Mouse (Mus musculus) spleen, adult 2 months (tissue): ENCODE measurements around the gene Ifnlr1. TPM values are rescaled to one million over a fixed set of nuclear protein-coding genes. Genes with fewer than 3 reads are reported as not detected.

Experiments used
- DNase-seq, 2 experiments: peaks; one replicate each; pipeline versions ENCODE4 v3.0.0 to v3.0.0-alpha.2; 2012 to 2021; ENCODE audit warnings: low spot score in 2 of 2, low read depth in 1 of 2
- H3K27ac ChIP-seq: fragments of 200-500 bp; 2 replicates; pipeline ENCODE4 v1.5.1; 2012; ENCODE audit warnings: low read length, inconsistent platforms; ENCODE audit not compliant: insufficient read depth
- H3K27me3 ChIP-seq: fragments of 200-500 bp; 2 replicates; pipeline ENCODE4 v1.6.1; 2012; ENCODE audit warnings: mild to moderate bottlenecking, moderate library complexity, low read length, inconsistent platforms; ENCODE audit not compliant: control insufficient read depth, insufficient read depth
- H3K36me3 ChIP-seq: fragments of 200-500 bp; 2 replicates; pipeline ENCODE4 v1.6.1; 2012; ENCODE audit warnings: mild to moderate bottlenecking, low read length, inconsistent platforms; ENCODE audit not compliant: control insufficient read depth, insufficient read depth
- H3K4me1 ChIP-seq: fragments of 200-500 bp; 2 replicates; pipeline ENCODE4 v1.6.1; 2011; ENCODE audit warnings: inconsistent platforms; ENCODE audit not compliant: control insufficient read depth, insufficient read depth, insufficient read length
- H3K4me3 ChIP-seq: fragments of 200-500 bp; 2 replicates; pipeline ENCODE4 v1.5.1; 2011; ENCODE audit warnings: mild to moderate bottlenecking, inconsistent platforms; ENCODE audit not compliant: insufficient read depth, insufficient read length; ENCODE audit errors: extremely low read depth
- CTCF ChIP-seq: fragments of 200-500 bp; IDR thresholded peaks from 2 replicates; pipeline ENCODE4 v1.5.1; 2011; ENCODE audit warnings: mild to moderate bottlenecking, inconsistent platforms; ENCODE audit not compliant: insufficient read depth, insufficient read length, insufficient replicate concordance; ENCODE audit errors: extremely low read depth
- POLR2A ChIP-seq: fragments of 200-500 bp; IDR thresholded peaks from 2 replicates; pipeline ENCODE4 v1.6.1; 2011; ENCODE audit warnings: low read depth, low read length, inconsistent platforms
- WGBS: fragments of 180-500 bp; shearing (Covaris S2); methylation state at CpG from one replicate; pipeline ENCODE4 v1.1.7; 2018; 5-methylcytosine and 5-hydroxymethylcytosine counted together
- polyA plus RNA-seq: library from polyadenylated mRNA; depleted of rRNA; stranded (reverse); fragments of >200 nt; gene quantifications from 2 replicates; pipeline ENCODE4 v1.2.3, GENCODE M21; 2012

Gene Ifnlr1
- polyA plus RNA-seq, 1 experiment, result 0.78 TPM

DNA sequence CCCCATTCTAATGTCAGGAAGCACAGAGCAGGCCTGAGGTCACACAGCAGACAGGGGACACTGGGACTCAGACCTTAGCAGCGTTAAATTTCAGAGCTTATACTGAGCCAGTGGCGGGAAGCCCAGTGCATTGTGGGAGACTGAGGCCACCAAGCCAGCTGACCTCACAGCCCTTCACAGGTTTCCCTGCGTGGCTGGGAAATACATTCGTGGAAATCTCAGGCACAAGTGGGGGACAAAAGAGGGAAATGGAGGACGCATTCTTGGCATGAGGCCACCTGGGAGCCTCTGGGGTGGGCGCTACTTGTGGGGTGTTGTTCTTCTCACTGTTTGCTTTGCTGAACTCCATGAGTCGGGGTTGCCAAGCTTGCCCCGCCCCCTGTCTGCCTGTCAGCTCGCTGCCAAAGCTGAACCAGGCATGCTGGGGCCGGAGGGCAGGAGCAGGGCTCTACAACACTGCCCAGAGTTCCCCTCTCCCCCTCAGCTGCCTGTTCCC, 29.9 kb upstream of the Ifnlr1 start:
- no peak overlapping the region for H3K4me3 ChIP-seq
- H3K4me1 ChIP-seq, result peaks cover 2% of the 10 kb centered on the region; the same call in 1 of the 2 replicates
- no peak for DNase-seq
- H3K27ac ChIP-seq, result no peak overlapping the region
- no peaks in the 10 kb centered on the region for H3K27me3 ChIP-seq
- H3K36me3 ChIP-seq, result no peaks in the 10 kb centered on the region
- WGBS, result 37% methylated on average over 10 of the region's 10 CpGs
- TF ChIP-seq CTCF (no peak), POLR2A (no peak)

DNA sequence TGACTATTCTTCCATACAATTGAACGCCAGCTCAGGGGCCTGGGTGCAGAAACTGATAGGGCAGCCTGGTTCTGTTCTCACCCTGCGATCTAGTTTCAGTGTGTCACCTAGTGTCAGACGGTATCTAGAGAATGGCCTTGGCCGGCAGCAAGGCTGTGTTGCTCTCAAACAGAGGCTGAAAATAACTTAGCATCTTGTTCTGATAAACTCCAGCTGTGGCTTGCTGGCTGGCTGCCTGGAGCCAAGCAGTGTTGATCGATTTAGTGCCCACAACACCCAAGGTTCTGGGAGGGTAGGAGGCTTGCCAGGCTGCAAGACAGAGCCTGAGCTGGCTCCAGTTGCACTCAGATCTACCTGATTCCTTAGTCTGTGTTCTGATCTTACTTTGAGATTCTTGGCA, 27.6 kb upstream of the Ifnlr1 start:
- no peak for TF ChIP-seq CTCF
- TF ChIP-seq POLR2A, result no peak
- 81% methylated on average over 5 of the region's 5 CpGs for WGBS
- DNase-seq, result no peak

DNA sequence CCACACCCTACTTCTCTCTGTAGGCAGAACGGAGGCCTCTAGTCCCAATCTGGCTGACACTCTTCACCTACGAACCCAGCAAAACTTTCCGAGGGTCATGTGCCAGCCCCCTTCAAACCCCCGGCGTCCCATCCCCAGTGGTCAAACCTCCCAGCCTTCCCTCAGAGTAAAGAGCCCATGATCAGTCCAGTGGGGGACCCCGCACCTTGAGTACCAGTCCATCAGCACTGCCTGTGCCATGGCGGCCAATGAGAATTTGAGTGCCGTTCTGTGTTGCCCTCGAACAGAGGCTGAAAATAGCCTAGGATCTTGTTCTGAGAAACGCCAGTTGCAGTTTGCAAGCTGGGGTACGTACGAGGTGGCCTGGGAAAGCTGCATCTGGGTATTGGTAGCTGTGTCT, 27.2 kb upstream of the Ifnlr1 start:
- no peak for DNase-seq
- TF ChIP-seq POLR2A, result no peak
- no peak for TF ChIP-seq CTCF
- no peaks in the 10 kb centered on the region for H3K36me3 ChIP-seq
- H3K4me3 ChIP-seq, result no peak overlapping the region
- no peak overlapping the region for H3K27ac ChIP-seq
- no peaks in the 10 kb centered on the region for H3K27me3 ChIP-seq
- WGBS, result 86% methylated on average over 12 of the region's 12 CpGs
- H3K4me1 ChIP-seq, result peaks cover 5% of the 10 kb centered on the region; the same call in 1 of the 2 replicates

More for the DNA sequence above, 27.6 kb upstream of the Ifnlr1 start:
- peaks cover 5% of the 10 kb centered on the region; the same call in 1 of the 2 replicates for H3K4me1 ChIP-seq
- H3K36me3 ChIP-seq, result no peaks in the 10 kb centered on the region
- H3K4me3 ChIP-seq, result no peak overlapping the region
- H3K27me3 ChIP-seq, result no peaks in the 10 kb centered on the region
- H3K27ac ChIP-seq, result no peak overlapping the region

DNA sequence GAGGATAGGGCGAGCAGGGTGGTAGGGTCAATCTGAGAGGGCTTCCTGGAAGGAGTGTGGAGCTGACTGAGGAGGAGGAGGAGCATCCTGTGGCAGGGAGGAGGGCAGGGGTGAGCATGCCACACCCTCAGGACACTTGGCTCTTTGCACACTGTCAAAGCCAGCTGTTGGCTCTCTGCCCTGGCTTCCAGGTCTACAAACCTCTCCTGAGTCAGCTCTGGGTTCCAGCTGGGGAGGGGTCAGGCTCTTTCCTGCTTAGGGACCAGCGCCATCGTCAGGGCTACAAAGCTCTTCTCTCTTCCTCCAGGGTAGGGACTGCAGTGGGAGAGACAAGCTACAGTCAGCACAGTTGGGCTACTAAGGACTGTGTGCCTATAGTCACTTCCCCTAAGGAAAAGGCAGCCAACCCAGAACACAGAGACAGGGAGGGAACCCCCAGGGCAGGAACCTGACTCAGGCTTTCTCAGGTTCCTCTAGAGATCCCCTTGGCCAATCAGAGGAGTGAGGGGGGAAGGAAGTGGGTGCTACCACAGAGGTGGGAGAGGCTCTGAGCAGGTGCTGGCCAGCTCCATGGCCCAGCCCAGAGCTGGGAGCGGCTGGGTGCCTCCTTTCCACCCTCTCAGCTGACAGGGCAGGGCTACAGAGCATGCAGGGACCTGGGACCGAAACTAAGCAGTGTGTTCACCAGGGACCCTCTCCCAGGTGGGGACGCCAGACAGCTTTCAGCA, 24.8 kb upstream of the Ifnlr1 start:
- H3K27ac ChIP-seq, result no peak overlapping the region
- TF ChIP-seq CTCF (no peak), POLR2A (no peak)
- no peak overlapping the region for H3K4me3 ChIP-seq
- DNase-seq, result no peak
- H3K4me1 ChIP-seq, result peaks cover 13% of the 10 kb centered on the region; the same call in 1 of the 2 replicates
- WGBS, result 56% methylated on average over 6 of the region's 6 CpGs
- no peaks in the 10 kb centered on the region for H3K36me3 ChIP-seq
- H3K27me3 ChIP-seq, result no peaks in the 10 kb centered on the region

DNA sequence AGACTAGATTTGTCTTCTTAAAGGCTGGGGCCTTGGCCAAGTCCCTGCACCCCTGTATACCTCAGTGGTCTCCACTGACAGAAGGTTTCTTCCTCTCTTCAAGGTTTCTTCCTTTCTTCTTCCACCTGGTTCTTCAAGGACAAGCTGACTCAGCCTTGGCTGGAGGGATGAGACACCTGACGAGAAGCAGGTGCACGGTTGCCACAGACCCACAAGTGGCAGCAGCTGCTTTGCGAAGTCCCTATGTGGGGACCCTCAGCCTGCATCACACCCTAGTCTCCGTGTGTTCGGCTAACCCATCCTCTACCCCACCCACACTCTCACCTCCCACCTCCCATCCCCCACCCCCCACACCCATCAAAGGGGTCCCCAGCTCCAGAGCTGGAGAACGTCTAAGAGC, 24.1 kb upstream of the Ifnlr1 start:
- TF ChIP-seq POLR2A (no peak), CTCF (no peak)
- no peaks in the 10 kb centered on the region for H3K36me3 ChIP-seq
- peaks cover 13% of the 10 kb centered on the region; the same call in 1 of the 2 replicates for H3K4me1 ChIP-seq
- WGBS, result 73% methylated on average over 6 of the region's 6 CpGs
- H3K4me3 ChIP-seq, result no peak overlapping the region
- H3K27me3 ChIP-seq, result no peaks in the 10 kb centered on the region
- no peak for DNase-seq
- no peak overlapping the region for H3K27ac ChIP-seq

DNA sequence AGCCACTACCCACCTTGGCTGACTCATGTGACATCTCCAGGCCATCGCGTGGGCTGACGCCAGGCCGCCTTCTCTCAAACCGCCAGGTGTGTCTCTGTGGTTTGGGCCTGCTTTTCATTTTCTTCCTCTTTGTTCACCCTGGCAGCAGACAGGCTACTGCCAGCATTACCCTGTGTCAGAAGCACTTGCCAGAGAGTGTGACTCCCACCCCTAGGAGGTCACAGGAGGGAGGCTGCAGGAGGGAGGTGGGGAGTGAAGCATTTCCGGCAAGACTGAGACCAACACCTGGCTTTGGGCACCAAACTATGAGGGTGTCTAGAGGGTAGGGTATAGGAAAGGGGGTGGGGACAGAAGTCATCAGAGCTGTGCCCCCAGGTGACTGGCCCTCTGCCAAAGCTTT, 21.4 kb upstream of the Ifnlr1 start:
- Histone ChIP-seq H3K27me3 (no peaks in the 10 kb centered on the region), H3K4me1 (peaks cover 13% of the 10 kb centered on the region; the same call in 1 of the 2 replicates), H3K4me3 (no peak overlapping the region), H3K36me3 (no peaks in the 10 kb centered on the region), H3K27ac (no peak overlapping the region)
- TF ChIP-seq CTCF (no peak), POLR2A (no peak)
- 10% methylated on average over 6 of the region's 6 CpGs for WGBS
- peak in 1 of 2 experiments; percentile 21 for DNase-seq

DNA sequence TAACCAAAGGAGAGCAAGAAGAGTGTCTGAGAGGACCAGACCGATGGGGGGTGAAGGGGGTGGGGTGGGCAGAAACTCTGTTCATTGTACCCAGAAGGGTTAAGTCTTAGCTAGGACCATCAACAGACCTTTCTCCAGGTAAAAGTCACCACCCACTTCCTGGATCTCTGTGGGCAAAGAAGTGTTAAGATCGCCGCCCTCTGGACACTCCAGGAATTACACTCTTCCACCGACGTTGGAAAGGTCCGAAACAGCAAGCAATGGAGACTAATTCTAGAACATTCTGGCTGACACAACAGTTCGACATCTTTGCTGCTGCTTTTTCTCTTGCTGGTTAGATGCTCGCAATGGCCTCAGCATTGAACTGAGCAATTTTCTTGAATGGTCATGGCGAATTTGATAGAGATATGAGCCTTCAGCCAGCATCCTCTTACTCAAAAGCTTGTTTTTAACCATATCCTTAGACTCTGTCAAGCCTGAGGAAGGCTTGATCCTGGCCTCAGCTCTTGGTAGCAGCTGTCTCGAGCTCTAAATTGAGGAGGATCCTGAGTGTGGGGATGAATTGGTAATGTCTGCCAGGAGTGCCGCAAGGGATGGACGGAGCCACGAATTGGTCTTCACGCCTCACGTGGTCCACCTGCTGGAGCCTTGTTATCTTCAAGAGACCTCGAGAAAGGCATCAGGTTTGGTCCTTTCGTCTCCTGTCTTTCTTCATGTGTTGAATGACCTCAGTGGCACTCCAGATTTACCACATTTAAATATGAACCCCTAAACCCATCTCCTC, 19.7 kb upstream of the Ifnlr1 start:
- TF ChIP-seq POLR2A (no peak), CTCF (peak; percentile 47; the same call in 1 of the 2 replicates)
- peak; percentile 15 to 29 for DNase-seq
- 46% methylated on average over 17 of the region's 17 CpGs for WGBS

More for the DNA sequence above, 19.7 kb upstream of the Ifnlr1 start:
- no peak overlapping the region for H3K4me3 ChIP-seq
- no peak overlapping the region for H3K27ac ChIP-seq
- H3K27me3 ChIP-seq, result no peaks in the 10 kb centered on the region
- peaks cover 10% of the 10 kb centered on the region; the same call in 1 of the 2 replicates for H3K4me1 ChIP-seq
- H3K36me3 ChIP-seq, result no peaks in the 10 kb centered on the region
